Mouse (Mus musculus) embryonic fibroblast, embryonic 13.5 days (primary cell): ENCODE measurements around the gene Zfp825.
"Not testable (repeated sequence)": the region's sequence is repeated elsewhere in the genome, so short reads cannot be mapped to it uniquely, and the experiment has no call there.

Source experiments
- CTCF ChIP-seq: IDR thresholded peaks from 2 replicates; pipeline ENCODE4 v1.5.1; 2011; ENCODE audit warnings: mild to moderate bottlenecking, control low read depth, low read length, moderate library complexity, borderline replicate concordance; ENCODE audit not compliant: insufficient read depth
- POLR2A ChIP-seq: IDR thresholded peaks from 2 replicates; pipeline ENCODE4 v1.6.1; 2011; ENCODE audit warnings: low read depth, mild to moderate bottlenecking, control low read depth, low read length, moderate library complexity

DNA sequence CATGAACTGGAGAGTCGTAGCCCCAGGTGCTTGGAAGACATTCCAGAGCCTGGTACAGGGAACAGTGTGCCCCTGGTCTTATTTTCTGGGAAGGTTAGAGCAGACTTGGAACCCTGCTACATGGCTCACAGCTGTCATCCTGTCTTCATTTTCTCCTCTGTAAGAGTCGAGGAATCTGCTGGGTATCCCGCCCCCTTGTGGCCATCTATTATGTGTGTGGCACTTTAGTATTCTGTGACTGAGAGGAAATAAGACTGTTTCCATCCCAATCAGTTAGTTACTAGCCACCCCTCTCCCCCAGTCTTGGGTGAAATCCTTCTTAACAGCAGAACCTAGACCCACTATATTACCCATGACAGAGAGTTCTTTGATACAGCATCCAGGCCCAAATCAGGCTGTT lies 41.1 kb upstream of the Zfp825 start:
- not testable (repeated sequence) for TF ChIP-seq CTCF, POLR2A
